Mouse (Mus musculus): ENCODE data around the gene Foxe1.

DNA sequence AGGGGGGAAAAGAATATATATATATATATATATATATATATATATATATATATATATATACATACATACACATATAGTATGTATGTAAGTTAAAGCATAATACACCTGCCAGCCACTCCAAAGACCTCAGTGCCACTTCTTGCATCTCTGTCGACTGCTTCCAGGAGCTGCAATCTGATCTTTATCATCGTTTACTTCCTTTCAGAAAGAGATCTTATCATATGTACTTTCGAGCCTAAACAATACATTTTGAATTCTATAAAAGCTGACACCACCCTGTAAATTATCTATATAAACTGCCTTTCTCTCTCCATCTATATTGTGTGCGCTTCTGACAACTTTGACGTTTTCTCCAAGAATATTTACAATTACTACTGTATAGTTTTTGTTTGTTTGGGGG is 45.1 kb downstream of the Foxe1 start:
- no peak for TF ChIP-seq POLR2A (IDR thresholded peaks at IDR 0.05; ENCODE audit: control insufficient read depth, low read depth, low read length)
- TF ChIP-seq CTCF (IDR thresholded peaks at IDR 0.05; ENCODE audit: control insufficient read depth, insufficient read depth, insufficient replicate concordance, low read depth, low read length), result no peak
